Mouse (Mus musculus) spleen, adult 18-20 months (tissue): Measurements from ENCODE around the gene Sh3bgrl.
A peak's percentile ranks its signal among the peaks of the same experiment; 100 is the strongest.

Experiments used
- DNase-seq, 2 experiments: peaks; one replicate each; pipeline ENCODE4 v3.0.0; 2022; ENCODE audit warnings: mixed read lengths in 2 of 2

The Sh3bgrl gene

GRCm38 (mm10) chrX:109133500-109133899, 38.3 kb downstream of the Sh3bgrl start:
- no peak for DNase-seq

GRCm38 (mm10) chrX:109136306-109136705, 41.1 kb downstream of the Sh3bgrl start:
- DNase-seq = no peak

- no peak for DNase-seq
These were observed 41.7 kb downstream of the Sh3bgrl start for GRCm38 (mm10) chrX:109136820-109137219.

- DNase-seq = no peak
These were observed 42.1 kb downstream of the Sh3bgrl start for GRCm38 (mm10) chrX:109137295-109137694.

GRCm38 (mm10) chrX:109141337-109141870, 46.2 kb downstream of the Sh3bgrl start:
- DNase-seq = no peak

- DNase-seq = no peak
These were observed 47.1 kb downstream of the Sh3bgrl start for GRCm38 (mm10) chrX:109142281-109142680.

- no peak for DNase-seq
These were observed 50.6 kb downstream of the Sh3bgrl start for GRCm38 (mm10) chrX:109145779-109146178.

GRCm38 (mm10) chrX:109147108-109147507, 51.9 kb downstream of the Sh3bgrl start:
- DNase-seq = no peak

- DNase-seq = no peak
These were observed 56.1 kb downstream of the Sh3bgrl start for GRCm38 (mm10) chrX:109151228-109151627.

GRCm38 (mm10) chrX:109160326-109160725, 65.2 kb downstream of the Sh3bgrl start:
- DNase-seq = no peak

- DNase-seq = no peak
These were observed 65.7 kb downstream of the Sh3bgrl start for GRCm38 (mm10) chrX:109160901-109161300.

GRCm38 (mm10) chrX:109175038-109175437, 79.9 kb downstream of the Sh3bgrl start:
- DNase-seq = no peak

- DNase-seq = no peak
These were observed 80.3 kb downstream of the Sh3bgrl start for GRCm38 (mm10) chrX:109175470-109175869.

GRCm38 (mm10) chrX:109184706-109185478, 89.7 kb downstream of the Sh3bgrl start:
- DNase-seq = no peak

- DNase-seq = no peak
These were observed 94.4 kb downstream of the Sh3bgrl start for GRCm38 (mm10) chrX:109189607-109190006.

GRCm38 (mm10) chrX:109190969-109191368, 95.8 kb downstream of the Sh3bgrl start:
- peak; percentile 14 to 17 for DNase-seq

- DNase-seq = no peak
These were observed 96.3 kb downstream of the Sh3bgrl start for GRCm38 (mm10) chrX:109191436-109191835.

- no peak for DNase-seq
These were observed 101.3 kb downstream of the Sh3bgrl start, which contains the start of gene Gm6377 for GRCm38 (mm10) chrX:109196468-109196867. Gene Gm6377 (plus strand): TSS chrX:109196756.

- DNase-seq = no peak
These were observed 112.7 kb downstream of the Sh3bgrl start for GRCm38 (mm10) chrX:109207843-109208242.

GRCm38 (mm10) chrX:109228720-109229119, 133.6 kb downstream of the Sh3bgrl start:
- DNase-seq = no peak

GRCm38 (mm10) chrX:109235383-109236036, 140.3 kb downstream of the Sh3bgrl start:
- no peak for DNase-seq

GRCm38 (mm10) chrX:109238163-109238562, 143.0 kb downstream of the Sh3bgrl start:
- DNase-seq = no peak
